Mouse (Mus musculus): ENCODE results near the gene Coro7. TPM values are rescaled to one million over a fixed set of nuclear protein-coding genes. Genes with fewer than 3 reads are reported as not detected.

Gene Coro7
- polyA plus RNA-seq, 1 experiment from 2014 or later = 27.2 TPM

DNA sequence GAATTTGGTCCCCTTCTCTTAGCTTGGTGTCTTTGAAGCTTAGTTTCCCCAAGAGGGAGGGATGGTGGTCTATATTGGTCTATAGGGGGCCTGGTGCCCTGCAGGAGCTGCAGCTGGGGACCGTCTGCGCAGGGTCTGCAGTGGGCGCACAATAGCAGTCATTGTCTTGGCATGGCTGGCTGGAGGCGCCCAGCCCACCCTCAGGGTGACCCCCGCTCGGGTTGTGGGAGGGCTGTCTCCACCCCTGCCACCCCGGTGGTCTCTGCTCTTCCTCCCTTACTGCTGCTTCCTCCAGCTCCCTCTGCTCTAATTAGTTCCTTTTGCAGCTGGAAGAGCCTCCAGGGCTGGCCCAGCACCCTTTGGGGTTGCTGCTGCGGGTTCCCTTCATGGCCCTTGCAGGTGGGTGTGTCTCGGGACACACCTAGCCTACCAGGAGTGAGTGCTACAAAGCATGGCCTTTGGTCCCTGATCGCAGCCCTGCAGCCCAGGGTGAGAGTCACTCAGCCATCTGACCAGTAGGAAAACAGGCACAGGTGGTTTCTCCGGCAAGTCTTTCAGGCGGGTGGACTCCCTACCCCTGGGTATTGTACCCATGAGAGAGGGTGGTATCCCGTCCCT lies 74.0 kb downstream of the Coro7 start:
- 48% methylated on average over 13 of the region's 13 CpGs for WGBS
- Histone ChIP-seq H3K9me3 (ENCODE audit: control insufficient read depth, low read length) (no peaks in the 10 kb centered on the region), H3K9ac (no peak overlapping the region), H3K27me3 (ENCODE audit: control insufficient read depth, insufficient read depth, low read length) (no peaks in the 10 kb centered on the region), H3K27ac (no peak overlapping the region), H3K36me3 (replicated peaks; ENCODE audit: control insufficient read depth, insufficient read depth) (peaks cover 18% of the 10 kb centered on the region; the same call in 1 of the 2 replicates), H3K4me3 (replicated peaks; ENCODE audit: low read length) (no peak overlapping the region), H3K4me1 (replicated peaks; ENCODE audit: control insufficient read depth, insufficient read depth, low read length) (peaks cover 50% of the 10 kb centered on the region), H3K4me2 (replicated peaks) (no peak overlapping the region)
- DNase-seq (ENCODE audit: low spot score) = no peak
- ATAC-seq (ENCODE audit: low FRiP score) = no peak

GRCm38 (mm10) chr16:4604293-4604837 lies 75.2 kb downstream of the Coro7 start:
- Histone ChIP-seq H3K4me1 (replicated peaks; ENCODE audit: control insufficient read depth, insufficient read depth, low read length) (peaks cover 50% of the 10 kb centered on the region), H3K36me3 (replicated peaks; ENCODE audit: control insufficient read depth, insufficient read depth) (0 out of 2 replicates have a peak, but pooled peaks cover 8% of the 10 kb centered on the region), H3K9me3 (ENCODE audit: control insufficient read depth, low read length) (no peaks in the 10 kb centered on the region), H3K27ac (no peak overlapping the region), H3K4me2 (replicated peaks) (no peak overlapping the region), H3K9ac (no peak overlapping the region), H3K27me3 (ENCODE audit: control insufficient read depth, insufficient read depth, low read length) (no peaks in the 10 kb centered on the region), H3K4me3 (replicated peaks; ENCODE audit: low read length) (no peak overlapping the region)
- DNase-seq (ENCODE audit: low spot score) = no peak
- ATAC-seq (ENCODE audit: low FRiP score) = no peak
- WGBS = 74% methylated on average over 11 of the region's 11 CpGs

DNA sequence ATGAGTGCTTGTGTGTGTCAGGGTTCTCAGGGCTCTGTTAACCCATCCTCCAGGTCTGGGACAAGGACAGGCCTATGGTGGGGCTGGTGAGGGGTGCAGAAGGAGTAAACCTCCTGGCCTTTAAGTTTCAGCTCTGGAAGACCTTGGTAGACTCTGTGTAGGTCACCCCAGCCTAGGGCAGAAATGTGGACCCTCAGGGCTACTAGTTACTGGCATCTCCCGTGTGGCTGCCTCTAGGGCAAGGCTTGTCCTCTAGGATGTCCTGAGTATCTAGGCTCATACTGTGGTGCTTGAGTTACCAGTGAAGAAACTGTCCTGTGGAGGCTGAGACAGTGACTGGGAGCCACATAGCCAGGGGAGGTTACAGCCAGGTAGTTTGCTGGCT lies 76.1 kb downstream of the Coro7 start:
- ATAC-seq (ENCODE audit: low FRiP score) (no peak), DNase-seq (ENCODE audit: low spot score) (no peak)
- H3K4me3 ChIP-seq (replicated peaks; ENCODE audit: low read length) = no peak overlapping the region
- H3K4me1 ChIP-seq (replicated peaks; ENCODE audit: control insufficient read depth, insufficient read depth, low read length) = peaks cover 59% of the 10 kb centered on the region
- peak overlapping the region; percentile 39; the same call in 1 of the 2 replicates for H3K9ac ChIP-seq
- H3K36me3 ChIP-seq (replicated peaks; ENCODE audit: control insufficient read depth, insufficient read depth) = 0 out of 2 replicates have a peak, but pooled peaks cover under 1% of the 10 kb centered on the region
- no peak overlapping the region for H3K27ac ChIP-seq
- H3K27me3 ChIP-seq (ENCODE audit: control insufficient read depth, insufficient read depth, low read length) = no peaks in the 10 kb centered on the region
- H3K9me3 ChIP-seq (ENCODE audit: control insufficient read depth, low read length) = no peaks in the 10 kb centered on the region
- H3K4me2 ChIP-seq (replicated peaks) = no peak overlapping the region
- 64% methylated on average over 1 of the region's 1 CpGs for WGBS

GRCm38 (mm10) chr16:4602766-4603452 lies 76.7 kb downstream of the Coro7 start:
- no peaks in the 10 kb centered on the region for H3K36me3 ChIP-seq (replicated peaks; ENCODE audit: control insufficient read depth, insufficient read depth)
- H3K27ac ChIP-seq = 0 out of 2 replicates have a peak overlapping the region, but pooled peaks have one; percentile 3
- H3K4me1 ChIP-seq (replicated peaks; ENCODE audit: control insufficient read depth, insufficient read depth, low read length) = peaks cover 65% of the 10 kb centered on the region
- H3K9ac ChIP-seq = peak overlapping the region; percentile 39
- DNase-seq (ENCODE audit: low spot score) = no peak
- WGBS = 44% methylated on average over 7 of the region's 7 CpGs
- no peak overlapping the region for H3K4me3 ChIP-seq (replicated peaks; ENCODE audit: low read length)
- H3K9me3 ChIP-seq (ENCODE audit: control insufficient read depth, low read length) = no peaks in the 10 kb centered on the region
- H3K27me3 ChIP-seq (ENCODE audit: control insufficient read depth, insufficient read depth, low read length) = no peaks in the 10 kb centered on the region
- ATAC-seq (ENCODE audit: low FRiP score) = no peak
- H3K4me2 ChIP-seq (replicated peaks) = no peak overlapping the region

DNA sequence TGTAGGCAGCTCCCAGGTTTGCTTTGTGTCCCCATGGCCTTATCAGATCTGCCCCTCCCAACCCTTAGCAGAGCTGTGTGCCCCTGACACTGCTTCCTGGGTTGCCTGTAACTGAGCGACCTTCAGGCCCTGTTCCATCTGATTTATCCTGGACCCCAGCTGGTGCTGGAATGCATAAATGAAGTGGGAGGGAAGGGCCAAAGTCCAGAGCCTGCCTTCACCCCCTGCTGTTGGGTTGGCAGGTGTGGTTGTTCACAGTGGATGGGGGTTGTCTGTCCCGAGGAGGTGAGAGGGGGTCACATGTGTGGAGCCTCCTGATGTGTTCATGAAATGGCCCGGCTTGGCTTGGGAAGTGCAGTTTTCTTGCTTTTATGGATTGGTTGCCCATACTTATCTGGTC lies 77.4 kb downstream of the Coro7 start:
- no peak for ATAC-seq (ENCODE audit: low FRiP score)
- no peak overlapping the region for H3K9ac ChIP-seq
- H3K27ac ChIP-seq = 0 out of 2 replicates have a peak overlapping the region, but pooled peaks have one; percentile 3
- peaks cover 64% of the 10 kb centered on the region for H3K4me1 ChIP-seq (replicated peaks; ENCODE audit: control insufficient read depth, insufficient read depth, low read length)
- H3K36me3 ChIP-seq (replicated peaks; ENCODE audit: control insufficient read depth, insufficient read depth) = no peaks in the 10 kb centered on the region
- 5% methylated on average over 3 of the region's 3 CpGs for WGBS
- H3K27me3 ChIP-seq (ENCODE audit: control insufficient read depth, insufficient read depth, low read length) = no peaks in the 10 kb centered on the region
- DNase-seq (ENCODE audit: low spot score) = no peak
- H3K4me3 ChIP-seq (replicated peaks; ENCODE audit: low read length) = no peak overlapping the region
- H3K9me3 ChIP-seq (ENCODE audit: control insufficient read depth, low read length) = no peaks in the 10 kb centered on the region
- H3K4me2 ChIP-seq (replicated peaks) = no peak overlapping the region

DNA sequence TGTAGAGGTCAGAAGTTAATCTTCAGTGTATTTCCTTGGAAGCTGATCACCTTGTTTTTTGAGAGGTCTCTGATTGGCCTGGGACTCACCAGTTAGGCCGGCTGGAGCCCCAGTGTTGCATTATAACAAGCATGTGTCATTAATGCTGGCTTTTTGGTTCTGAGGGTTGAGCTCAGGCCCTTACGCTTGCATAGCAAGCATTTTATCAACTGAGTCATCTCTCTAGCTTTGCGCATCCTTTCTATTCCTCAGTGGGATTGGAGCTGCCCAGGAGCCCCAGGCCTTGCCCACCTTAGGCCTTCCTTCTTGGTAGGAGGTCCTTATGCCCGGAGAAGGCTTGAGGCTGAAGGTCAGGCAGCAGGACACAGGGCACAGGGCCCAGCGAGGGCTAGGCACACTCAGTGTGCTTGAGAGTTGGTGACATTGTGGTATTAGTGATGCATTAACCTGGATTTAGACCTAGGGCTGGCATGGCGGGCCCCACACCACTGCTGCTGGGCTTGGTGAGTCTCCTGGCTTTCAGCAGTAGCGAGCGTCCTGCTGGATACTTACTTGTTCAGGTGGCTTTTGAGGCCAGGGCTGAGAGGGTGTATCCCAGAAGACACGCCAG lies 78.8 kb downstream of the Coro7 start:
- H3K9me3 ChIP-seq (ENCODE audit: control insufficient read depth, low read length) = no peaks in the 10 kb centered on the region
- DNase-seq (ENCODE audit: low spot score) = no peak
- no peak for ATAC-seq (ENCODE audit: low FRiP score)
- no peaks in the 10 kb centered on the region for H3K27me3 ChIP-seq (ENCODE audit: control insufficient read depth, insufficient read depth, low read length)
- 82% methylated on average over 9 of the region's 9 CpGs for WGBS
- no peak overlapping the region for H3K4me2 ChIP-seq (replicated peaks)
- H3K27ac ChIP-seq = no peak overlapping the region
- no peaks in the 10 kb centered on the region for H3K36me3 ChIP-seq (replicated peaks; ENCODE audit: control insufficient read depth, insufficient read depth)
- H3K4me3 ChIP-seq (replicated peaks; ENCODE audit: low read length) = no peak overlapping the region
- no peak overlapping the region for H3K9ac ChIP-seq
- peaks cover 65% of the 10 kb centered on the region for H3K4me1 ChIP-seq (replicated peaks; ENCODE audit: control insufficient read depth, insufficient read depth, low read length)

- Histone ChIP-seq H3K4me2 (replicated peaks) (no peak overlapping the region), H3K27ac (no peak overlapping the region), H3K27me3 (ENCODE audit: control insufficient read depth, insufficient read depth, low read length) (no peaks in the 10 kb centered on the region), H3K4me1 (replicated peaks; ENCODE audit: control insufficient read depth, insufficient read depth, low read length) (peaks cover 68% of the 10 kb centered on the region), H3K9me3 (ENCODE audit: control insufficient read depth, low read length) (no peaks in the 10 kb centered on the region), H3K36me3 (replicated peaks; ENCODE audit: control insufficient read depth, insufficient read depth) (no peaks in the 10 kb centered on the region), H3K4me3 (replicated peaks; ENCODE audit: low read length) (no peak overlapping the region), H3K9ac (no peak overlapping the region)
- ATAC-seq (ENCODE audit: low FRiP score) (no peak), DNase-seq (ENCODE audit: low spot score) (no peak)
- 84% methylated on average over 3 of the region's 3 CpGs for WGBS
Measured at GRCm38 (mm10) chr16:4599616-4600015, 80.0 kb downstream of the Coro7 start.

DNA sequence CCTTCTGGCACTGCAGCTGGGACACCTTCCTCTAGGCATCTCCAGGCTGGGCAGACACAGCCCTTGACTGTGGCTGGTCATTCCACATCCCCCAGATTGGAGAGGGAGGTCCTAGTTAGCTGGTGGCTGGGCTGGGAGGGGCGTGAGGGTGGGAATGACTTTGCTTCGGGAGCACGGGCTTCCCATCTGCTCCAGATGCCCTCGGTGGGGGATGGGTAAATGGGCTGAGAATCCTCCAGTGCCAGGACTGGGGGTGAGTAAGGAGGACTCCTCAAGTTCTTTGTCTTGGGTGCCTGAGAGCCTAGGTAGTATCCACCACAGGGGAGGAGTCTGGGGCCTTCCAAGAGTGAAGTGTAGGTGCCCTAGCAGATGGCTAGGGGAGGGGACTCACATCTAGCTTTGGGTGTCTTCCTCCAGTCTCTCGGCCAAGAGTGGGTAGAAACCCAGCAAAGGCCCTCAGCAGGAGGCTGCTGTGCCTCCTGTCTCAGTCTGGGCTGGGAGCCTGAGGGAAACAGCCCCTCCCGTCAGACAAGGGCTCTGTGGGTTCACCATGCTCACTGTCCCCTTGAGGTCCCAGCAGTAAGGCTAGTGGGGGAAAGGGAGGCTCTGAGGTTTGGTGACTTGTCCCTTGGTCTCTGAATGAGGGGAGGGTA lies 80.6 kb downstream of the Coro7 start:
- Histone ChIP-seq H3K27ac (0 out of 2 replicates have a peak overlapping the region, but pooled peaks have one; percentile 52), H3K4me1 (replicated peaks; ENCODE audit: control insufficient read depth, insufficient read depth, low read length) (peaks cover 63% of the 10 kb centered on the region), H3K9me3 (ENCODE audit: control insufficient read depth, low read length) (no peaks in the 10 kb centered on the region), H3K36me3 (replicated peaks; ENCODE audit: control insufficient read depth, insufficient read depth) (no peaks in the 10 kb centered on the region), H3K9ac (no peak overlapping the region), H3K27me3 (ENCODE audit: control insufficient read depth, insufficient read depth, low read length) (no peaks in the 10 kb centered on the region), H3K4me2 (replicated peaks) (peak overlapping the region; percentile 0; the same call in 1 of the 2 replicates), H3K4me3 (replicated peaks; ENCODE audit: low read length) (no peak overlapping the region)
- ATAC-seq (ENCODE audit: low FRiP score) = no peak
- no peak for DNase-seq (ENCODE audit: low spot score)
- 20% methylated on average over 6 of the region's 6 CpGs for whole genome bisulfite sequencing

DNA sequence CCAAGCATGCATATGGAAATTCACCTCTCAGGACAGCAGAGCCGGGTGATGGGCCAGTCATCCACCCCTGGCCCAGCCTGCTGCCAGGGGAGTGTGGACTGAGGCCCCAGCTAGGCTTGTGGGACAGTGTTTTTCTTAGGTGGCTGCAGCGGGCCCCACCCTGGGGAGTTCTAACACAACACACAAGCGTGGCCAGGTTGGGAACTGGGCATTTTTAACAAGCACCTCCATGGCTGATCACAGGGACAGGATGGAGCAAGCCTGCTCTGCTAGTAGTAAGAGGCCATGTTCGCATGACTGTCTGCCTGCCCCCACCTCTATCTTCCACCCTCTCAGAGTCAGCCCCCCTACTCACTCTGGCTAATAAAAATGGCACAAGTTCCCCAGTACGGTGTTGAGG lies 81.5 kb downstream of the Coro7 start:
- no peaks in the 10 kb centered on the region for H3K9me3 ChIP-seq (ENCODE audit: control insufficient read depth, low read length)
- no peak overlapping the region for H3K27ac ChIP-seq
- ATAC-seq (ENCODE audit: low FRiP score) (no peak), DNase-seq (ENCODE audit: low spot score) (no peak)
- peaks cover 61% of the 10 kb centered on the region for H3K4me1 ChIP-seq (replicated peaks; ENCODE audit: control insufficient read depth, insufficient read depth, low read length)
- H3K9ac ChIP-seq = 0 out of 2 replicates have a peak overlapping the region, but pooled peaks have one; percentile 39
- H3K36me3 ChIP-seq (replicated peaks; ENCODE audit: control insufficient read depth, insufficient read depth) = no peaks in the 10 kb centered on the region
- 63% methylated on average over 5 of the region's 5 CpGs for WGBS
- no peaks in the 10 kb centered on the region for H3K27me3 ChIP-seq (ENCODE audit: control insufficient read depth, insufficient read depth, low read length)
- H3K4me3 ChIP-seq (replicated peaks; ENCODE audit: low read length) = 0 out of 2 replicates have a peak overlapping the region, but pooled peaks have one; percentile 87
- H3K4me2 ChIP-seq (replicated peaks) = peak overlapping the region; percentile 0
